Mouse (Mus musculus) embryonic fibroblast, embryonic 13.5 days (primary cell): ENCODE results near the gene Mgat4e.

ENCODE experiments used
- CTCF ChIP-seq: IDR thresholded peaks from 2 replicates; pipeline ENCODE4 v1.5.1; 2011; ENCODE audit warnings: mild to moderate bottlenecking, control low read depth, low read length, moderate library complexity, borderline replicate concordance; ENCODE audit not compliant: insufficient read depth
- POLR2A ChIP-seq: IDR thresholded peaks from 2 replicates; pipeline ENCODE4 v1.6.1; 2011; ENCODE audit warnings: low read depth, mild to moderate bottlenecking, control low read depth, low read length, moderate library complexity

DNA sequence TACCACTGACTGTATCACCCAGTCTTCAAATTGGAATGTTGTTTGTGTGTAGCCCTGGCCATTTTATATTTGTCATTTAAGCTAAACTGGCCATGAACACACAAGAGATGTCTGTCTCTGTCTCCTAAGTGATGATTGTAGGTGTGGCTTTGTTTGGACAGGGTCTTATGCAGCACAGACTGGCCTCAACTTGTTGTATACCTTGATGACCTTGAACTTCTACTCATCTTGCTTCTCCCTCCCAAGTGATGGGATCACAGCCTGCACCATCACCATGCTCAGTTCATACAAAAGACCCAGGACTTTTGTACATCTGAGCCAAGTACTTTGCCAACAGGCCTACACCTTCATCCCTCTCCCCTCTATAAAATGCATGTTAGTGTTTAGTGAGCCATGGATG is 40.2 kb upstream of the Mgat4e start:
- TF ChIP-seq CTCF: no peak
- no peak for TF ChIP-seq POLR2A
